Mouse (Mus musculus) embryo, embryonic 9.5 days (tissue): ENCODE measurements at regions not wholly inside any gene's neighbourhood (a gene's known extent, or its start where the extent isn't known, plus 50 kb on each side); places are given as distances from the start of the nearest gene placed in this dataset.

Experiments used
- DNase-seq: peaks from one replicate; pipeline ENCODE4 v3.0.0-alpha.2; 2017; ENCODE audit errors: extremely low spot score

DNA sequence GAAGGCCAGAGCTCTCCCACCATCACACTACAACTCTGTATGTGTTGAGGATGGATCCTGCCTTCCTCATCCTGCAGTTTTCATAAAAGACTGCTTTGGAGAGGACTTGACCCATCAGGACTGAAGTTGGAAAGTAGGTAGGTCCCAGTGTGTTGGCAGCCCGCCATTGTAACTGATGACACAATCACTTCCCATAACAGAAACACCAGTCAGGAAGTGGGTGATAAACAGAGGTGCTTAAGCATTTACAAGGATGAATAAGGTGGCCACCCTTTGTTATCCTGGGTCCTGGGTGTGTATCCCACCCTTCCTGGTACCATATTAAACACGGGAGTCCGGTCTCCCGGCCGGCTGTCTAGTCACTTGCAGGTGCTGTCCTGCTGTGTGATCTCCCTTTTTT lies 118.3 kb downstream of the Snx10 start:
- no peak for DNase-seq

DNA sequence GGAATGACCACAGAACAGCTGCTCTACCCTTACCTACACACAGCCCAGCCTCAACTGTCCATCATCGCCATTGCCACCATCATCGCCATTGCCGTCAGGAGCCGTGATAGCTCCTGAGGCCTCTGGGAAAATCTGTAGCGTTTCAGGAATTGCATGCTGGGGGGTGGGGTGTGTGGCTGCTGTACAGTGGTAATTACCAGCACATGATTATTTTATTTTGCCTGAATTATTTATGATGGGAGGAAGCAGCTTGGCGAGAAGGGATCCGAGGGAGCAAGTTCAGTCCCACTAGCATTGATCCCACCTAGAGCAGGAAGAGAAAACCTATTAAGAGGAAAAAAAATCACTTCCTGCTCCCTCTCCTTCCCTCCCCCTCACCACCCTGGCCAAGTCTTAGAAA lies 125.1 kb downstream of the Snx10 start:
- DNase-seq = no peak

DNA sequence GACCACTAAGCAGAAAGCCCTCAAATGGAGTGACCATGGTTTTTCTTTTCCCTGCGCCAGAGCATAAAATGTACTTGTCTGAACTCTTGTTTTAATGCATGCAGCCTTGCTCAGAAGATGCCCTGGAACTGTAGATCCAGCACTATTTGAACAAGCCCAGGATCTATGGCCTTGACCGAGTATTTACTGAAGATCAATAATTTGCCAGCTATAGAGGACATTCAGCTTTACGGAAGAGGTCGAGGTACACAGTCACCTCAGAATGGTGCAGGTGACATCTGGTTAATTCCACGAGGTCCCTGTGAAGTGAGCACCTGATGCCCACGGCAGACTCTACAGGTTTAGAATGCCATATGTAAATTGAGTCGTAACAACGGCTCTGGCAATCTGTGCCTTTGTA lies 130.1 kb downstream of the Snx10 start:
- no peak for DNase-seq

DNA sequence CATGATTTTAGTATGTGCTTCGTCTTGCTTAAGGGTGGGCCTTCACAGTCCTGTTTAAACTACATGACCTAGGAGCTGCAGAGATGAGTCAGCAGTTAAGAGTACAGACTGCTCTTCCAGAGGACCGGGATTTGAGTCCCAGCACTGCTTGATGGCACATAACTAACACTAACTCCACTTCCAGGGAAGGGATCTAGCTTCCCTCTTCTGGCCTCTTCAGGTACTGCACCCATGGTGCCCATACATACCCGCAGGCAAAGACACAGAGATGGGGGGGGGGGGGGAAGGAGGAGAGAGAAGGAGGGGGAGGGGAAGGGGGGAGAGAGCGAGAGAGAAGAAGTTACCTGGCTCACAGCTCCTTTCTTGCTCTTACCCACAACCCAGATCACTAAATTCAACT lies 131.3 kb downstream of the Snx10 start:
- DNase-seq = no peak

- no peak for DNase-seq
Observed at GRCm38 (mm10) chr6:51656078-51656477, 132.4 kb downstream of the Snx10 start.

DNA sequence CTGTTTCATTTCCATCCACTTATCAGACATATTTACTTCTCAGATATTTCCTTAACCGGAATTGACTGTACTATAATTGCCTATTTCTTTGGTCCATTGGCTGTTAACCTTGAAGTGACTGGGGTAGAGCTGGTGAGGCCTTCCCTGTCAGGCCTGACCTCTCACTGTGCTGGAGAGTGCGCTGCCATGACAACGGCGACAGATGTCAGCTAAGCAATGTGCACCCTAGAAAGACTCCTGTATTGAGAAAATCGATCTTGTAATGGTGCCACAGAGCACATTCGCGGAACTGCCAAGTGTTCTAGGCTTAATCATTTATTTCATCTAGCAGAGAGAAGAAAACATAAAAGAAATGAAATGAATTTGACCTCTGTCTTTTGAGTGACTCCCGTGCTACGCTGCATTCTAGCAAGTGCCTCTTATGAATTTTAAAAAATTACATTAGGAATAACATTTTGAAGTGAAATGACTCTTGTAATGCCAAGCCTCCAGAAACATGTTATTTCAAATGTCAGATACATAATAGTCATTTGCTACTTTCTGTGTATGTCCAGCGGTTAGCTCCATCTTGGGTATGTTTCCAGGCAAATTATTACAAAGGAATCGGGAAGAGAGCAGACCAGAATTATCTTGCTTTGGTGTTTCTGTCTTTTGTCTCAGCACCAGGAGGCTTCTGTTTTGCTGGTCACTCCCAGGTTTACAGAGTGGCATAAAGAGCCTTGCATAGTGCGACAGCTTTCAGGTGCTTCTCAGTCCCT lies 133.4 kb downstream of the Snx10 start:
- peak; percentile 43 for DNase-seq

DNA sequence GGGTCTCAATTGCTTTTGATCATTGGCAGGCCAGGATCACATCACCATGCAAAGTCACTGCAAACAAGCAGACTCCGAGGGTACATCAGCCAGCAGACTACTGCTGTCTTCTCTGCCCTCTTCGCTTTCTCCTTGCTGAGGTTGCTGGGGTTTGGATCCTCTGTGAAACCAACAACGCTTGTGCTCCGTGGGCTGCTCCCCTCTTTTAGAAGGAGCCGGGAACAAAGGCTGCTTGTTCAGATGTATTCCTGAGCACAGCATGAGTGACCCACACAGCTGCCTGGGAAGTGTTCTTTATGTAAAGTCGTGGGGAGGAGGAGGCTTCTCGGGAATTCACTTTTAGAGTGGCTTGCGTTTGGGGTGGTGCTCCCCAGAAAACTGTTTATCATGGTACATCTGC lies 134.7 kb downstream of the Snx10 start:
- peak; percentile 34 for DNase-seq

DNA sequence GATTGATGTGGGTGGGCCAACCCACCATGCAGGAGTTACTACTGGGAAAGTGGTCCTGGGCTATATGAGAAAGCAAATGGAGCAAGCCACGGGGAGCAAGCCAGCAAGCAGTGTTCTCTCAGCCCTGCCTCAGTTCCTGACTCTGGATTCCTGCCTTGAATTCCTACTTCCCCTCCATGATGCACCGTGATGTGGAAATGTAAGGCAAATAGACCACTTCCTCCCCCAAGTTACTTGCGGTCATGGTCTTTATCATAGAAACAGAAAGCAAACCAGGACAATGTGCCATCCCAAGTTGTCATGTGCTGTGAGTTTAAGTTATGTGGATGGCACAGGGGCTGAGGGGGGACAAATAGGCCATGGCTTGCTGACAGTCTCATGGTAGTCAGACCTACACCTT lies 139.5 kb downstream of the Snx10 start:
- DNase-seq = no peak

- DNase-seq = no peak
Observed at GRCm38 (mm10) chr6:51664049-51664448, 140.3 kb downstream of the Snx10 start.

DNA sequence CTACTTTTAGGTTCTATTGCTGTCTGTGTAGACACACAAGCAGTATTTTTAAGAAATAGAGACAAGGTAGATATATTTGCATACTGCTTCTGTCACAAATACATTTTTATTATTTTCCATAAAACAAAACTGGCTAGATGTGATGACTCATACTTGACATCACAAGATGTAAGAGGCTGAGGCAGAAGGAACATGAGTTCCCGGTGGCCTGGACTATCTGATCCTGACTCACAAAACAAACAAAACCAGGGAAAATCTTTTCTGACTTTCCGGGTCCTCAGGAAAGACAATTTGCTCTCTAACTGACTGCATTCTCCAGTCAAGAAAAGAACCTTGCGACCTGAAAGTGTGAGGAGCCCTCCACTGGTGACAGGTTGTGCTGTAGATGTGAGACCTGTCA lies 143.3 kb downstream of the Snx10 start:
- no peak for DNase-seq

DNA sequence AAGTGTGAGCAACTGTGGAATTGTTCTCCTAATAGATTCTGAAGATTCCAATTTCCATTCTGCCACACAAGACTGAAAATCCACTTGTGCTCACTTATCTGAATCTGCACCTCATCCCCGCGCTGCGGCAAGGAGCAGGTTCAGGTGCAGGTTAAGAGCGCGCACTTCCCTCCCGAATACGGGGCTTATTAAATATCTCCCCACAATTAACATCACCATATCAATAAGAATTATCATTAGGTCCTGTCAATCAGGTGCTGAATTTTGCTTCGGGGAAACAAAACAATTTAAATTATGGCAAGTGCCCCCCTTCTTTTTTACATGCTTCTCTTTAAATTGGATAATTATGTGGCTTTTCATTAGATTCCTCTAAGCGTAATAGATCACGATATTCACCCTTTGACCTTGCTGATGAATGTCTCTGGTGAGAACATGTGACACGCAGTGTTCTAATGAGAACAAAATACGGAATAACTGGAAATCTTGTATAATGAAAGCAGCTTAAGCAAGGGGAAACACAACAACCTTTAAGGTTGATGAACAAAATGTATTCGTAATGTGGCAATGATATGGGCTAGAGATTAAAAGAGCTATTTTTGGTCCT lies 151.7 kb downstream of the Snx10 start:
- no peak for DNase-seq

GRCm38 (mm10) chr6:51677162-51677996 lies 153.7 kb downstream of the Snx10 start:
- DNase-seq = no peak

DNA sequence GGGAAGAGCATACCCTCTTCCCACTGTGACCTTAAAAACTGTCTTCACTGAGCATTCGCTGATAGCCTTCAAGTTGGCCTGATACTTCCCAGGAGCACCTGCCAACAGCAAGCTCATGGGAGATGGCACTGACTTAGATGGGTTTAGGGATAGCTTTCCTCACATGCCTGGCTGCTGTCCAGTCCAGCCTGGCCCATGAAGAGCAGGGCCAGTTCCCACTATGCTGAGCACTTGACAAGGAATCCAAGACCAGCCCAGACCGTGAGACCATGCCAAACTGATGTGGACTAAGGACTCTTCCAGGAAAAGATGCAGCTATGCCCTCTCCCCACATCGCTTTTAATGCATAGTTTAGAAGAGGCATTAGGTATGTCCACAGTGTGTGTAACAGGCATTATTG lies 155.0 kb downstream of the Snx10 start:
- no peak for DNase-seq

DNA sequence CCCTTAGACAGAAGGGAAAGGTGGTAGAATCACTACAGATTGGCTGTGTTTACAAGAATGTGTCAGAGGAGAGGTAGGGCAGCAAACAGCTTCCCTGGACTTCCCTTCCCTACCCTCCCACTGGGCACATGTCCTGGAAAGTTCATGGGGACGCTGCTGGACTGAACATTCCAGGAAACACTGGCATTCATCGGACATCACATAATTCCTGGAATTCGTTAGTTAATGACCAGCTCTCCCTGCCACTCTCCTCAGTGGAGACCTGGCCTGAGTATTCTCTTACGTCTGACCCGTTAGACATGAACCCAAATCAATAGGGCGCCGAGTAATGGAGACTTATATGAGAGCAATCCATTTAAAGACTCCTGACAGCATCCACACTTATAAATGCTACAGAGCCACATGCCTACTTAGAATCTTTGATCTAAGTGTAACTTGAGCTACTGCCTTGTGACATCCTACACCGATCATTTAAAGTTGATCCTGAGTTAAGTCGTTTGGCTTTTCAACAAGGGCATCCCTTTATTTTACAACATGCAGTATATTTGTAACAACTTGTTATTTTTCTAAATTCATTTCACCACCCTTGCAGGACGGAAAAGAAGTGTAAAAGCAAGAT lies 156.6 kb downstream of the Snx10 start:
- DNase-seq = no peak

DNA sequence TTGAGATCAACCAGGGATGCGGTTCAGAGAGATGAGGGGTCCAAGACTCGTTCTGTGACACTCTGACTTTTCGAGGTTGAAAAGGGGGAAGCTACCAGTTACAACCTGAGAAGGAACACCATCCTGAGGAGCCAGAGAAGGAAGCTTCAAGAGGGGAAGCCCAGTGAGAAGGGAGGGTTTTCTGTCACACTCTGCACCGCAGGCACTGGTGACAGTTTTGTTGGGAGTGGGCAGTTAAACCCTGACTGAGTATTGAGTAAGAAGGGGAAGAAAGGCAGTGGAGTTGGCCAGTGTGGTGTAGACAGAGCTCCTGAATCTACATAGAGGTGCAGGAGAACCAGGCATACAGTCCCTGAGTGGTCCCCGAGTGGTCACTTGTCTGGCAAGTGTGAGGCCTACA lies 159.4 kb downstream of the Snx10 start:
- no peak for DNase-seq

DNA sequence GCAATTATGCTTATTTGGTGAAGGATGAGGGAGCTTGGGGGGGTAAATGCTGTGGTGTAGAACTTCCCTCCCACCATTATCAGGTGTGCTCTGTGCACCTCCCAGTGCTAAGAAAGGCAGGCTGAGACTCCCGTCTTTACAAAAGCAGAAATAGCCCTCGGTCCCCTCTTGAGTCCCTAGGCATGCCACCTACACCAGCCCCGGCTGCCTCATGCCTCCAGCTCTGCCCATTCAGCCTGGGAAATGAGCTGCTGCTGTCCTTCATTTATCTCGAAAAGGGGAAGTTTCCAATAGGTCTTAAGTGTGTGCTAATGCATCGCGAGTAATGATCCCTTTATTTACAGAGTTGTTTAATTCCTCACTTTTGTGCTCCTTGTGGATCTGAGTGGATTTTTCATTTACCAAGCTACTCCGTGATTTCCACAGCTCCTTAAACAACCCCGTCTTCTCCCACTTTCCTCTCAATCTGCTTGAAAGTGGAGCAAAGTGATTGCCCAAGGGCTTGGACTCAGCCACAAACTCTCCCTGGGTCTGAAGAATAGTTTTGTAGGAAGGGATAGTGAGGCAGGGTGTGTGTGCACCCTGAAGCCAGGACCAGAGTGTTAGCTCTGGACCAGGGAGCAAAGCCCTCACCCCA lies 162.1 kb downstream of the Snx10 start:
- DNase-seq = no peak

- no peak for DNase-seq
Observed at GRCm38 (mm10) chr6:51690795-51691563, 167.3 kb downstream of the Snx10 start.

- DNase-seq = no peak
Observed at GRCm38 (mm10) chr6:51693984-51694383, 170.3 kb downstream of the Snx10 start.

DNA sequence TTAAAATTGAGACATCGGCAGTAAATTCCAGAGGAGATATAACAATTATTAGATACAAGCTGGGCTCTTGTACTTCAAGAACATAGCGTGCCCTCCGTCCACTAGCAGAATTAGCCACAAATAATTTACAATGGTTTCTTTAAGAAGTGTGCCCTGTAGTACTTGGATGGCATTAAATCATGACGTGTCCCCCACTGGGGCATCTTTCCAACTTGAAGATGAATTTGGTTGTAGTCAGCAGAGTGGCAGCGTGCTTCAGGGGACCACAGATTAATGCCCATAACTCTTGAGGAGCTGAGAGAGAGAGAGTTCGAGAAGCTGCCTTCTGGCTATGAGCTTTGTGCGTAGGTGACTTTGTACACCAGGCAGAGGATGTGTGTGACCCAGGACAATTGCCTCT lies 172.7 kb downstream of the Snx10 start:
- DNase-seq = no peak

DNA sequence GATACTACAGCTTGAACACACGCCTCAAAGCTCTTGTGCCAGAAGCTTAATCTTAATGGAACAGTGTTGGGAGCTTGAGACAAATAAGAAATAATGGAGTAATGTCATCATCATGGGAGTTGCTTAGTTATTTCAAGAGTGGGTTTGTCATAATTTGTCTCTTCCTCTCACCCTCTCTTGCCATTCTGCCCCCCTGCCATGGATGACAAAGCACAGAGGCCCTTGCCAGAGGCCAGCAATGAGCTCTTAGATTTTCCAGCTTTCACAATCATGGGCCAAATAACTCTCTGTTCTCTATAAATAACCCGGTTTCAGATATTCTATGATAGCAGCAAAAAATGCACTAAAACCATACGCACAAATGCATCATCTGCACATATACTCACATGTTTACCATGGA lies 174.1 kb downstream of the Snx10 start:
- DNase-seq = no peak

DNA sequence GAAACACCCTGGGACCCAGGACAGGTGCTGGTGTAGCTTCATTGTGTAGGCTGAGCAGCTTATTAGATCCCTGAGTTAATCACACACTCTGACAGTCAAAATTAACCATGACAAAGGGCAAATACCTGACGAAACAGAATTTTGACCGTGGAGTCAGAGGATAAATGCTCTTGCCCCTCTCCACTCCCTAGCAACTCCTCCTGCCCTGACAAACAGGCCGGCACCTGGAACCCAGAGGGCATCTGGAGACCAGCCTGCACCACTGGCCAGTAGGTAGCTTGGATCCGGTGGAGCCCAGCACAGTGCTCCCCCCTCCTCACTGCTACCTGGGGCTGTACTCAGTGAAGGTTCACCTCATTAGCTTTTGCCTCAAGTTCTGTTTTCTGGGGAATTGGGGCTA lies 174.5 kb downstream of the Snx10 start:
- DNase-seq = no peak
